Mouse (Mus musculus) stomach, postnatal 0 days (tissue): ENCODE measurements around the gene Cxcl17. TPM values are rescaled to one million over a fixed set of nuclear protein-coding genes. Genes with fewer than 3 reads are reported as not detected.

Source experiments
- ATAC-seq: fragments of 200-750 bp; cut with Nextera tagmentation; 2 replicates; pipeline ENCODE4 v1.8.0; 2017; ENCODE audit not compliant: low FRiP score, low TSS enrichment
- DNase-seq: peaks from one replicate; pipeline ENCODE4 v3.0.0-alpha.2; 2016; ENCODE audit warnings: low spot score
- H3K27ac ChIP-seq: fragments of 300-500 bp; sonication (generic); replicated peaks from 2 replicates; pipeline ENCODE4 v1.5.1; 2014; ENCODE audit warnings: mild to moderate bottlenecking, control low read depth
- H3K27me3 ChIP-seq: fragments of 300-500 bp; sonication (generic); 2 replicates; pipeline ENCODE4 v1.6.1; 2014; ENCODE audit warnings: low read length; ENCODE audit not compliant: control insufficient read depth, insufficient read depth
- H3K36me3 ChIP-seq: fragments of 300-500 bp; sonication (generic); 2 replicates; pipeline ENCODE4 v1.6.1; 2014; ENCODE audit warnings: low read length, mixed read lengths; ENCODE audit not compliant: control insufficient read depth, insufficient read depth
- H3K4me1 ChIP-seq: fragments of 300-500 bp; sonication (generic); replicated peaks from 2 replicates; pipeline ENCODE4 v1.6.1; 2014; ENCODE audit warnings: antibody characterized with exemption; ENCODE audit not compliant: control insufficient read depth, insufficient read depth
- H3K4me2 ChIP-seq: fragments of 300-500 bp; sonication (generic); replicated peaks from 2 replicates; pipeline ENCODE4 v1.6.1; 2014; ENCODE audit warnings: low read depth, mild to moderate bottlenecking, control low read depth, moderate library complexity
- H3K4me3 ChIP-seq: fragments of 300-500 bp; sonication (generic); 2 replicates; pipeline ENCODE4 v1.5.1; 2014; ENCODE audit warnings: low read depth, low read length, control low read depth
- H3K9ac ChIP-seq: fragments of 300-500 bp; sonication (generic); 2 replicates; pipeline ENCODE4 v1.6.1; 2014; ENCODE audit warnings: mild to moderate bottlenecking, low read length, control low read depth, mixed read lengths
- H3K9me3 ChIP-seq: fragments of 300-500 bp; sonication (generic); 2 replicates; pipeline ENCODE4 v1.6.1; 2016; ENCODE audit warnings: low read length; ENCODE audit not compliant: control insufficient read depth
- CTCF ChIP-seq: IDR thresholded peaks from 2 replicates; pipeline ENCODE4 v1.5.1; 2016; ENCODE audit warnings: antibody characterized with exemption, low read depth, mild to moderate bottlenecking, moderate library complexity
- EP300 ChIP-seq: optimal IDR thresholded peaks from 2 replicates; pipeline ENCODE3; 2016; ENCODE audit warnings: antibody characterized with exemption
- WGBS: fragments of 180-500 bp; shearing (Covaris S2); extraction: QIAGEN DNeasy Blood & Tissue Kit; methylation state at CpG from one replicate; pipeline ENCODE4 v1.1.7; 2014; 5-methylcytosine and 5-hydroxymethylcytosine counted together
- polyA plus RNA-seq: library from polyadenylated mRNA; unstranded; fragments of >200 nt; fragmentation: Nextera tagmentation; extraction: Ambion mirVana; gene quantifications from 2 replicates; pipeline ENCODE4 v1.2.1, GENCODE M21; 2015

Gene Cxcl17
- polyA plus RNA-seq, 1 experiment from 2014 or later: 6.8 TPM

GRCm38 (mm10) chr7:25385850-25386555 lies 26.7 kb downstream of the Cxcl17 start:
- Histone ChIP-seq H3K4me3 (no peak overlapping the region), H3K36me3 (peaks cover 7% of the 10 kb centered on the region), H3K4me1 (peaks cover 18% of the 10 kb centered on the region), H3K27ac (peak overlapping the region; percentile 82), H3K9me3 (no peaks in the 10 kb centered on the region), H3K9ac (peak overlapping the region; percentile 28; the same call in 1 of the 2 replicates), H3K27me3 (no peaks in the 10 kb centered on the region), H3K4me2 (0 out of 2 replicates have a peak overlapping the region, but pooled peaks have one; percentile 3)
- DNase-seq (peak; percentile 76), ATAC-seq (peak; percentile 74)
- TF ChIP-seq EP300: peak; percentile 28
- no peak; the same call in 1 of the 2 replicates for TF ChIP-seq CTCF
- WGBS: 49% methylated on average over 12 of the region's 12 CpGs

GRCm38 (mm10) chr7:25385259-25385658 lies 27.4 kb downstream of the Cxcl17 start:
- Histone ChIP-seq H3K9ac (no peak overlapping the region; the same call in 1 of the 2 replicates), H3K27ac (peak overlapping the region; percentile 82; the same call in 1 of the 2 replicates), H3K36me3 (peaks cover 7% of the 10 kb centered on the region)

DNA sequence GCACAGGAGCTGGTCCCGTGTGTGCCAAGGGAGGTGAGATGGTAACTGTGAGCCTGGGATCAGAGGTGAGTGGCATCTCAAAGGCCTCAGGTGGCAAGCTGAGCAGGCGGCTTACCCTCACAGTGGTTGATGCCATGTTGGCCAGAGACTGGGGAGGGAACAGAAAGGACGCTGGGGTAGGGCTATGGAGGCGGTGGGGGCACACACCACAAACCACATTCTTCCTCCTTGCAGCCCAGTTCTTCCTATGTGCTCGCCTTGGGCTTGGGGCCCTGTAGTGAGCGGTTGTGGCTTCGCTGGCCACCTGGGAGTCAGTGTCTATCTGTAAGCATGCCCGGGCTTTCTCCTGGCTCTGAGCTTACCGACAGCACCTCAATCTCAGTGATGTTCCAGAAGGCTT lies 27.9 kb downstream of the Cxcl17 start:
- no peaks in the 10 kb centered on the region for H3K27me3 ChIP-seq
- H3K36me3 ChIP-seq: peaks cover 7% of the 10 kb centered on the region
- WGBS: 83% methylated on average over 9 of the region's 9 CpGs
- H3K27ac ChIP-seq: no peak overlapping the region
- DNase-seq (no peak), ATAC-seq (no peak)
- 0 out of 2 replicates have a peak overlapping the region, but pooled peaks have one; percentile 13 for H3K9ac ChIP-seq
- H3K4me1 ChIP-seq: peaks cover 9% of the 10 kb centered on the region
- no peak overlapping the region for H3K4me2 ChIP-seq
- H3K4me3 ChIP-seq: no peak overlapping the region
- no peaks in the 10 kb centered on the region for H3K9me3 ChIP-seq
- TF ChIP-seq EP300 (no peak), CTCF (no peak)

More at GRCm38 (mm10) chr7:25385259-25385658, 27.4 kb downstream of the Cxcl17 start:
- no peak for ATAC-seq
- DNase-seq: no peak
- TF ChIP-seq CTCF (no peak), EP300 (no peak)
- 88% methylated on average over 12 of the region's 12 CpGs for WGBS
- Histone ChIP-seq H3K4me3 (no peak overlapping the region), H3K4me2 (no peak overlapping the region), H3K4me1 (peaks cover 12% of the 10 kb centered on the region), H3K27me3 (no peaks in the 10 kb centered on the region), H3K9me3 (no peaks in the 10 kb centered on the region)

- Histone ChIP-seq H3K9ac (no peak overlapping the region), H3K4me1 (peaks cover 9% of the 10 kb centered on the region), H3K4me3 (no peak overlapping the region), H3K27me3 (no peaks in the 10 kb centered on the region), H3K9me3 (no peaks in the 10 kb centered on the region), H3K27ac (no peak overlapping the region), H3K4me2 (no peak overlapping the region), H3K36me3 (peaks cover 7% of the 10 kb centered on the region)
- WGBS: 87% methylated on average over 13 of the region's 13 CpGs
- DNase-seq (no peak), ATAC-seq (no peak)
- TF ChIP-seq EP300 (no peak), CTCF (no peak)
These were observed 28.4 kb downstream of the Cxcl17 start for GRCm38 (mm10) chr7:25384318-25384717.

GRCm38 (mm10) chr7:25383891-25384290 lies 28.8 kb downstream of the Cxcl17 start:
- ATAC-seq (no peak), DNase-seq (no peak)
- H3K27ac ChIP-seq: no peak overlapping the region
- no peaks in the 10 kb centered on the region for H3K27me3 ChIP-seq
- 85% methylated on average over 4 of the region's 4 CpGs for WGBS
- H3K4me2 ChIP-seq: no peak overlapping the region
- no peaks in the 10 kb centered on the region for H3K9me3 ChIP-seq
- H3K4me3 ChIP-seq: no peak overlapping the region
- no peak for TF ChIP-seq EP300
- no peak for TF ChIP-seq CTCF
- H3K36me3 ChIP-seq: peaks cover 7% of the 10 kb centered on the region
- peaks cover 9% of the 10 kb centered on the region for H3K4me1 ChIP-seq
- no peak overlapping the region for H3K9ac ChIP-seq

DNA sequence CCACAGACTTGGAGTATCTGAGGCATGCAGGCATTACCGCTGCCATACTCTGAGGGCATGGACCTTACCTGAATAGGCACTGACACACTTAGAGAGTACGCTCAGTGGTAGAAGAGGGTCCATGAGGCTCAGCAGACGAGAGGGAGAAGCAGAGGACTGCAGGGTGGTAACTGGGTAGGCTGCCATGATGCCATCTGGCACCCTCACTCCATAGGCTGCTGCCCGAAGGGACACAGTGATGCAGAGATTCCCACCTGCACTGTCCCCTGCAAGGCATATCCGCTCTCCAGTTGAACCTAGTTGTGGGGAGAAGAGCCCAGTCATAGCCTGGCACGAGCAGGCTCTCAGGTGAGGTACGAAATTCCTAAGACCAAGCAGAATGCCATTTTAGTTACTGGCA lies 29.3 kb downstream of the Cxcl17 start:
- H3K9me3 ChIP-seq: no peaks in the 10 kb centered on the region
- no peak for TF ChIP-seq CTCF
- no peak for TF ChIP-seq EP300
- no peak for ATAC-seq
- WGBS: 94% methylated on average over 7 of the region's 7 CpGs
- H3K27me3 ChIP-seq: no peaks in the 10 kb centered on the region
- peaks cover 9% of the 10 kb centered on the region for H3K4me1 ChIP-seq
- no peak overlapping the region for H3K27ac ChIP-seq
- H3K4me3 ChIP-seq: no peak overlapping the region
- peaks cover 7% of the 10 kb centered on the region for H3K36me3 ChIP-seq
- H3K9ac ChIP-seq: no peak overlapping the region
- no peak overlapping the region for H3K4me2 ChIP-seq
- no peak for DNase-seq
